Mouse (Mus musculus) gastrocnemius, adult 2 months (tissue): ENCODE data around the gene Tmem202. TPM values are rescaled to one million over a fixed set of nuclear protein-coding genes. Genes with fewer than 3 reads are reported as not detected.

Experiments
- DNase-seq: peaks from one replicate; pipeline ENCODE4 v3.0.0; 2022
- H3K27ac ChIP-seq: fragments of 200-600 bp; 2 replicates; pipeline ENCODE4 v1.8.1; 2022; ENCODE audit warnings: mild to moderate bottlenecking
- H3K4me3 ChIP-seq: fragments of 200-600 bp; 2 replicates; pipeline ENCODE4 v1.8.1; 2022; ENCODE audit warnings: mild to moderate bottlenecking, moderate library complexity
- CTCF ChIP-seq: fragments of 200-600 bp; IDR thresholded peaks from 2 replicates; pipeline ENCODE4 v1.8.1; 2022; ENCODE audit warnings: antibody characterized with exemption, mild to moderate bottlenecking, moderate library complexity
- intact Hi-C: fragments of 180-260 bp; cut with DNase I; formaldehyde crosslinking; loops from one replicate; pipeline ENCODE4 v1.15.1; 2025
- total RNA-seq, 2 experiments: library from RNA; stranded (reverse); gene quantifications; 2 replicates each; pipeline ENCODE4 v1.2.3; 2021

Tmem202 gene
- total RNA-seq, 2 experiments from 2014 or later, result 0.53 to 0.56 TPM

GRCm38 (mm10) chr9:59552610-59553009 is 13.0 kb upstream of the Tmem202 start:
- no peak for TF ChIP-seq CTCF
- Histone ChIP-seq H3K4me3 (no peak overlapping the region), H3K27ac (no peak overlapping the region)
- intact Hi-C loops, result no loop called here
- no peak for DNase-seq

- no peak overlapping the region for H3K4me3 ChIP-seq
- DNase-seq, result peak; percentile 82
- intact Hi-C loops, result no loop called here
- TF ChIP-seq CTCF, result no peak
- peak overlapping the region; percentile 53 for H3K27ac ChIP-seq
Measured at GRCm38 (mm10) chr9:59551620-59552031, 12.0 kb upstream of the Tmem202 start.

GRCm38 (mm10) chr9:59551017-59551416 is 11.4 kb upstream of the Tmem202 start:
- H3K27ac ChIP-seq, result peak overlapping the region; percentile 53
- DNase-seq, result no peak
- no peak for TF ChIP-seq CTCF
- no peak overlapping the region for H3K4me3 ChIP-seq
- intact Hi-C loops, result no loop called here

GRCm38 (mm10) chr9:59550077-59550476 is 10.4 kb upstream of the Tmem202 start:
- intact Hi-C loops, result no loop called here
- no peak overlapping the region for H3K27ac ChIP-seq
- TF ChIP-seq CTCF, result no peak
- H3K4me3 ChIP-seq, result no peak overlapping the region
- DNase-seq, result no peak

GRCm38 (mm10) chr9:59548961-59549487 is 9.4 kb upstream of the Tmem202 start:
- DNase-seq, result no peak
- H3K27ac ChIP-seq, result no peak overlapping the region
- intact Hi-C loops, result no loop called here
- TF ChIP-seq CTCF, result no peak
- H3K4me3 ChIP-seq, result no peak overlapping the region

- no peak for DNase-seq
- Histone ChIP-seq H3K4me3 (no peak overlapping the region), H3K27ac (no peak overlapping the region)
- TF ChIP-seq CTCF, result no peak
- intact Hi-C loops, result no loop called here
Measured at GRCm38 (mm10) chr9:59547869-59548268, 8.2 kb upstream of the Tmem202 start.

- no peak for TF ChIP-seq CTCF
- Histone ChIP-seq H3K27ac (no peak overlapping the region), H3K4me3 (no peak overlapping the region)
- intact Hi-C loops, result no loop called here
- DNase-seq, result no peak
Measured at GRCm38 (mm10) chr9:59544739-59545138, 5.1 kb upstream of the Tmem202 start.

- no peak for DNase-seq
- no peak for TF ChIP-seq CTCF
- intact Hi-C loops, result no loop called here
- Histone ChIP-seq H3K27ac (no peak overlapping the region), H3K4me3 (no peak overlapping the region)
Measured at GRCm38 (mm10) chr9:59542766-59543324, 3.2 kb upstream of the Tmem202 start.

- no peak for DNase-seq
- TF ChIP-seq CTCF, result no peak
Measured at GRCm38 (mm10) chr9:59541617-59542016, 2.0 kb upstream of the Tmem202 start.

GRCm38 (mm10) chr9:59537651-59538050 is 2.0 kb downstream of the Tmem202 start:
- H3K4me3 ChIP-seq, result no peak overlapping the region
- intact Hi-C loops, result no loop called here
- 0 out of 2 replicates have a peak, but pooled peaks have one; percentile 13 for TF ChIP-seq CTCF
- DNase-seq, result peak; percentile 38
- H3K27ac ChIP-seq, result 0 out of 2 replicates have a peak overlapping the region, but pooled peaks have one; percentile 24

More at GRCm38 (mm10) chr9:59541617-59542016, 2.0 kb upstream of the Tmem202 start:
- Histone ChIP-seq H3K4me3 (no peak overlapping the region; the same call in 1 of the 2 replicates), H3K27ac (peak overlapping the region; percentile 0; the same call in 1 of the 2 replicates)
- intact Hi-C loops, result loop anchor here (2.0 kb wide), 1 partner anchor 53 kb away; no protein-coding TSS in a partner anchor

- peak; percentile 87 for DNase-seq
- Histone ChIP-seq H3K4me3 (no peak overlapping the region), H3K27ac (peak overlapping the region; percentile 83)
- no peak for TF ChIP-seq CTCF
- intact Hi-C loops, result no loop called here
Measured at GRCm38 (mm10) chr9:59533889-59534288, 5.8 kb downstream of the Tmem202 start.

- no peak for TF ChIP-seq CTCF
- intact Hi-C loops, result no loop called here
- no peak for DNase-seq
- Histone ChIP-seq H3K27ac (peak overlapping the region; percentile 83), H3K4me3 (no peak overlapping the region)
Measured at GRCm38 (mm10) chr9:59533422-59533821, 6.2 kb downstream of the Tmem202 start.

- DNase-seq, result no peak
- Histone ChIP-seq H3K4me3 (no peak overlapping the region), H3K27ac (no peak overlapping the region; the same call in 1 of the 2 replicates)
- intact Hi-C loops, result no loop called here
- TF ChIP-seq CTCF, result no peak
Measured at GRCm38 (mm10) chr9:59531645-59532044, 8.0 kb downstream of the Tmem202 start.

GRCm38 (mm10) chr9:59528274-59528673 is 11.4 kb downstream of the Tmem202 start:
- H3K4me3 ChIP-seq, result no peak overlapping the region
- no peak for DNase-seq
- intact Hi-C loops, result no loop called here
- no peak overlapping the region for H3K27ac ChIP-seq
- no peak for TF ChIP-seq CTCF
